Mouse (Mus musculus): ENCODE measurements at regions not wholly inside any gene's neighbourhood (a gene's known extent, or its start where the extent isn't known, plus 50 kb on each side); places are given as distances from the start of the nearest gene placed in this dataset.

GRCm38 (mm10) chr10:23522664-23523063 is 172.1 kb upstream of the Eya4 start:
- no peak for ATAC-seq (replicated peaks; ENCODE audit: low read depth, poor library complexity, severe bottlenecking)

- 0 out of 2 replicates have a peak, but pooled peaks have one; percentile 8 for ATAC-seq (replicated peaks; ENCODE audit: low read depth, poor library complexity, severe bottlenecking)
These were observed 143.1 kb upstream of the Eya4 start for GRCm38 (mm10) chr10:23493647-23494046.

DNA sequence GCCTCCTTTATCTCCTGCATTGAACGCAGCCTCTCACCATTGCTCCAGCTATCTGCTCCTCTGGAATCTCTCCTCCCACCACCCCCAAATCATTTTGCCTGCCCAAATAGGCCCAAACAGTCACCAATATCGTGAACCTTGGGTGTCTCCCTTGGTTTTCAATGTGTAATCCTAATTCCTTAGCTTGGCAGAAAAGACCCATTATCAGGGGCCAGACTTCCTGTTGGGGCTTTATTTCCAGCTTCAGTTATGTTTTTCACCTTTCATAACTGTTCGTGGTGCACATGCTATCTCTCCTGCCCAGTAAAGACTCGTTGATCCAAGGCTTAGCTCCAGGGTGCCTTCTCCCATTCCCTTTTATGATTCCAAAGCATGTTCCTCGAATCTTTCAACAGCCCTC is 142.4 kb upstream of the Eya4 start:
- ATAC-seq (replicated peaks; ENCODE audit: low read depth, poor library complexity, severe bottlenecking) = peak; percentile 54

DNA sequence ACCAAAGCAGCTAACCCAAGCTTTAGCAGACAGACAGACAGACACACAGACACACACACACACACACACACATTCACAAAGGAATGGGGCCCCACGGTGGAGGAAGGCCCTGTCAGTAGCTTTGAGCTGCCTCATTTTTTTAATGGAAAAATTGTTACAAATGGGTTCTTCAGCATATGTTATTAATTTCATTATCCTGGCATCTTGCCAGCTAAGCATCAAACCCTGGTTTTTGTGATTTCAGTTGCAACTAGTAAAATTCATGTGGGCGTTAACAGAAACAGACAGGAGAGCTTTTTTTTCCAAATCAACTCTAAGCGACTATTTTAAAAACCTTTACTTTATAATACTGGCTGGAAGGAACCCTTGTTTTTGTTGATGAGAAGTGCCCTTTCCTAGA is 138.4 kb upstream of the Eya4 start:
- ATAC-seq (replicated peaks; ENCODE audit: low read depth, poor library complexity, severe bottlenecking) = no peak

DNA sequence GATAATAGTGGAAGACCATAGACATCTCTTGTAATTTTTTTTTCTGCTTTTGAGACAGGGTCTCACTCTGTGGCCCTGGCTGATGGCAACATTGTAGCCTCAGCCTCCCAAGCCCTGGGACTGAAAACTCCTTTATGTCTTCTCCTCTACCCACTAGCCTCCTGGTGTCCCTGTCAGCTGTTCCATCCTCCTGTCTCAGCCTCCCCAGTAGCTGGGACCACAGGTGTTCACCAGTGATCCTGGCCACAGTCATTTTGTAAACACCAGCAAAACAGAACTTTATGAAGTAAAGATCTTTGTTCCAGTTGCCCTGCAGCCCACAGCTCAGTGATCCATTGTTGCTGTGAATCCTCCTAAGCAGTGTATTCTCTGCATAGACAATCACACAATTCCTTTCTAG is 129.9 kb upstream of the Eya4 start:
- no peak for ATAC-seq (replicated peaks; ENCODE audit: low read depth, poor library complexity, severe bottlenecking)

GRCm38 (mm10) chr10:23478902-23479301 is 128.3 kb upstream of the Eya4 start:
- ATAC-seq (replicated peaks; ENCODE audit: low read depth, poor library complexity, severe bottlenecking) = no peak

DNA sequence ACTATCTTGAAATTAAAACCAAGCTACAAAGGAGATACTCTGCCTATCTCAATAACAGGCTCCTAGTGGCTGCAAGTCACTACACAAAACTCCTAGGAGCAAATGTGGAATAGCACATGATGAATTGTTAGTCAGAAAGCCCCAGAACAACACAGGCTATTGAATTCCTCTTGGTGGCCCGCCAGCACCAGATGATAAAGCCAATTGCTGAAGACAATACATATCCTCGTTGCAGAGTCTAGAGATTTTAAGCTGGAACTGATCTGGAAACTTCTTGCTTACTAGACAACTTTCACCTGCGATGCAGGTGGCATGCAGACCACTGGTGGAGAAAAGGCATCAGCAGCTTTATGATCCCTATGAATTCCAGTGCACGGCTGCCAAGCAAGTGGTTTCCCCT is 126.5 kb upstream of the Eya4 start:
- no peak for ATAC-seq (replicated peaks; ENCODE audit: low read depth, poor library complexity, severe bottlenecking)

DNA sequence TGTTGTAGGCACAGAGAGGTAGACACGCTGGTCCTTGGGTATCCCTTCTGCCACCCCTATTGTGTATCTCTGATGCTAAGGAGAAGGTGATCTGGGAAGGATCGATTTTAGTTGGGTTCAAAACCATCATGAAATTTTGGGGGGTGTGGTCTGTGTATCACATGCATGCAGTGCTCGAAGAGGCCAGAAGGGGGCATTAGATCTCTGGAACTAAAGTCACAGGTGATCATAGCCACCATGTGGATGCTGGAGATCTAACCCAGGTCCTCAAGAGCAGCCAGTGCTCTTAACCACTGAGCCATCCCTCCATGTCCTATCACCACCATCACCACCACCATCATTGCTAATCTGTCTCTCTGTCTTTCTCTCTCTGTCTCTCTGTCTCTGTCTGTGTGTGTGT is 100.4 kb upstream of the Eya4 start:
- ATAC-seq (replicated peaks; ENCODE audit: low read depth, poor library complexity, severe bottlenecking) = no peak

DNA sequence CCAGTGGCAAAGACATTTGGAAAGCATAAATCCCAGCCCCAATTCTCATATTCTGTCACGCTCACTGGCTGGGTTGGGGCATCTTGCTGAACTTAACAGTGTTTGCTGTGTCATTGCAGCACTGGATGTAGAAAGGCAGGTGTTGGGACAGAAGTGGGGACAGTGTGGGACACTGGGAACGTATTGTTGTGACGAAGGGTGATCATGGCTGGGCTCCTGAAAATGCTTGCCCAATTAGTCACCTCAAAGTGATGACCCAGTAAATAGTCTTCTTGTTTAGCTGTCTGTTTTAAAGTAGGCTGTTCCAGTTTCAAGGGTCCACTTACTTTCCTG is 100.0 kb upstream of the Eya4 start:
- no peak for ATAC-seq (replicated peaks; ENCODE audit: low read depth, poor library complexity, severe bottlenecking)

DNA sequence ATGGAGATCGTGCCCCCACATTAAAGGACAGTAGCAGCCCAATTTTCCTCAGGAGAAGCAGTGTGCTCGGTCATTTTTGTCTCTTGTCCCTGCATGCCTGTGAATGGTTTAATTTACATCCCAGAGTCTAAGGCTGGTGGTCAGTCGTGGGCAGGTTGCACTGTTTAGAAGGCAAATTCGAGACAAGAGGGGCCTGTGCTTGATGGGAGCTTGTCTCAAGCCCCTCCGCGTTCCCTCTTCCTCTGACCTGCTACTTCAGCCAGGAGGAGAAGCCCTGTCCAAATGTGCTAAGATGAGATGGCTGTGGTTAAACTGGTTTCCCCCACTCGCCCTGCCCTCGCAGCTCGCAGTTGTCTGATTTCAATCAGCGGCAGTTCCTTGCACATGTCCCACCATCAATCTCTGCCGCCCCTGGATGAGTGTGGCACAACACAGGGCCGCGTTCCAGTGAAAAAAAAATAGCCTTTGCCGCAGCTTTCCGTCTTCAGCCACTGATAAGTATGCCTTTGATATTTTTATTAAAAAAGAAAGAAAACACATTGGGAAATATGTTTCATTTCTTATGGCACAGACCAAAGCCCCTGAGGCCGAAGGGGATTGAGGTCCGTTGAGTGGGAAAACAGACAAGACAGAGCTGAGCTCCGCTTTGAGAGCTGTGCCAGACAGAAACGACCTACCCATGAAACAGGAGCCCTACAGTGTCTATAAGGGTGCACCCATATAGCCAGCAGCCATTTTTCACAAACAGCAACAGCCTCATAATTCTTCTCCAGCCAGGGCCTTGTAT is 99.5 kb upstream of the Eya4 start:
- no peak for ATAC-seq (replicated peaks; ENCODE audit: low read depth, poor library complexity, severe bottlenecking)

- no peak for ATAC-seq (replicated peaks; ENCODE audit: low read depth, poor library complexity, severe bottlenecking)
These were observed 98.6 kb upstream of the Eya4 start for GRCm38 (mm10) chr10:23448976-23449859.

GRCm38 (mm10) chr10:23430376-23430775 is 79.8 kb upstream of the Eya4 start:
- ATAC-seq (replicated peaks; ENCODE audit: low read depth, poor library complexity, severe bottlenecking) = no peak

DNA sequence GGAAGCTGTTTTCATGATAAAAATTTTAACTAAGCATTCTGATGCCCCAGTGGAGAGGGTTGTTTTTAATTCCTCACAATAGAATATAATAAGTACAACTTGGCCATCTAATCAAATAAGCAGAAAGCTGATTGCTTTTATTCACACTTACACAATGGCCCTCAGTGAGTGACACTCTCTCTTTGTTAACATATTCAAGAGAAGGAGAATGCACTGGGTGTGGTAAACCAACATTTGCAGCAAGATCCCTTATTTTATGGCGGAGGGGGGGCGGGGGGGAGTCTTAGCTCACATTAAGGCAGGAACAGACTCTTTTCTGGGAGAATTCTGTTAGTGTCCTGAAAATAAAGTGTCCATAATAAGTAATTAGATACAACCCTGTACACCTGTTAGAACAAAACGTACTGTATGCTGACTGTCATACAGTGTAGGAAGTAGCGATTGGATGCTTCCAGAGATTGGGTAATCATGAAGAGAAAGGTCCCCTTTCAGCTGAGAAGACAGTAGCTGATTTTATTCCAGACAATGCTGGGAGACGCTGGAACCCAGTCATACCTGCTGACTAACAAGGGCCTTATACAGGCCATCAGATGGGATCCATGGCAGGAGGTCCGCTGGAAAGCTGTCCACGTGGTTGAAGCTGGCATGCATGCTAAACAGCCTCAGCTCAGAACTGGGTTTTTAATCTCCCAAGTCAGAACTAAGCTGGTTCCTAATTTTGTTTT is 63.4 kb upstream of the Eya4 start:
- ATAC-seq (replicated peaks; ENCODE audit: low read depth, poor library complexity, severe bottlenecking) = no peak

GRCm38 (mm10) chr10:23403351-23403938 is 52.9 kb upstream of the Eya4 start:
- ATAC-seq (replicated peaks; ENCODE audit: low read depth, poor library complexity, severe bottlenecking) = no peak
